In the genomic region with DNA sequence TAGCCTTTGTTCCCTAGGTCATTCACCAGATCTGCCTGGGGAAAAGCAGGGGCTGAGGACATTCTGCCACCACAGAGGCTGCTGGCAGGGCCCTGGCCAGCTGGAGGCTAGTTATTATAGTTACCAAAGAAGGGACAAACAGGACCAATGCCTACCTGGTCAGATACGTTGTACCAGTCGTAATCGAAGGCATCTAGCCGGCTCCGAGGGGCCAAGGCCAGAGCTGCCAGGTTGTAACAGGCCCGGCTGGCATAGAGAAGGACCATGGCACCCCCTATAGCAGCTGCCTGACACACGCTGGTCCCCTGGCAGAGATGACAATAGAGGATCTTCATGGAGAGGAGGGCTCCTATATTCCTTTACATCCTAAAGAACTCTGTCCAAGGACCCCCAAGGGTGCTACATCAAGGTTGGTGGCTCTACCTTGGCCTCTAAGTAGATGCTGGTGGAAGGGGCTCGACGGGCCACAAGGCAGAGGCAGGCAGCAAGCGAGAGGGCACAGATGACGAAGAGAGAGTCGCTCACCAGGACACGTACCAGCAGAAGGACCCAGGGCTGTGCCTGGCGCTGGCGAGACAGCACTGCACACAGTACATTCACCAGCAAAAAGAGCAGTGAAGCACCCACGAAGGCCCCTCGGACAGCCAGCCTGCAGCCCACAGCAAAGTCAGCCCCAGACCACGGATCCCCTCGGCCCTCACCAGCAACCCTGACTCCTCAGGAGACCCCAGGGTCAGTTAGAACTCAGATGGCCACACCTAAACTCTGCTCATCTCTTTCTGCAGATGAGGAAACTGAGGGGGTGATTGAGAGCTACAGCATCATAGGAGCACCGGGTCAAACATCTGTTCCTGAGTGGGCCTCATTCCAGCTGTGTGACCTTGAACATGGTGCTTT, we compare ENCODE assay signal across 11 mouse cellular contexts. TPM values are rescaled to one million over a fixed set of nuclear protein-coding genes. Genes with fewer than 3 reads are reported as not detected.
DNase-seq lines count a peak whose midpoint lies in the region; ATAC-seq lines count a peak whose summit lies in the region.
"Had no signal": no experiment of that assay in that cellular context is flagged by ENCODE, and none has a peak within 500 bp of the region (broad histone marks: within the 10 kb centered on the region; RNA-seq: fewer than 3 reads in every experiment).

No protein-coding gene starts in this region.

- no peaks in the 10 kb centered on the region for H3K9me3 ChIP-seq in heart, embryonic 16.5 days (replicated peaks; ENCODE audit: control insufficient read depth, low read length)
- no peaks in the 10 kb centered on the region for H3K9me3 ChIP-seq in forebrain, embryonic 14.5 days (replicated peaks; ENCODE audit: control insufficient read depth, low read length)
- no peaks in the 10 kb centered on the region for H3K9me3 ChIP-seq in midbrain, embryonic 15.5 days
- H3K9me3 ChIP-seq: limb, embryonic 12.5 days had no signal

- peaks cover 15% of the 10 kb centered on the region for H3K27me3 ChIP-seq in heart, embryonic 16.5 days (ENCODE audit: control insufficient read depth, insufficient read depth, low read length)
- H3K27me3 ChIP-seq in forebrain, embryonic 14.5 days (replicated peaks; ENCODE audit: control insufficient read depth, insufficient read depth, low read length): peaks cover 19% of the 10 kb centered on the region
- H3K27me3 ChIP-seq in midbrain, embryonic 15.5 days (replicated peaks): peaks cover 22% of the 10 kb centered on the region
- H3K27me3 ChIP-seq: CH12.LX had no signal

- H3K4me3 ChIP-seq in heart, embryonic 16.5 days (ENCODE audit: low read length): no peak overlapping the region
- 0 out of 2 replicates have a peak overlapping the region, but pooled peaks have one; percentile 77 for H3K4me3 ChIP-seq in forebrain, embryonic 14.5 days (ENCODE audit: low read depth, low read length)
- H3K4me3 ChIP-seq in midbrain, embryonic 15.5 days: peak overlapping the region; percentile 68; the same call in 1 of the 2 replicates

- intact Hi-C loops in heart, postnatal 36 days (cut with DNase I): loop anchor here (2.0 kb wide), 1 partner anchor 15 kb away; the partner anchor contains the start of gene Catsperz

- 87% methylated on average over 20 of the region's 20 CpGs for WGBS in heart, embryonic 16.5 days
- WGBS in forebrain, embryonic 14.5 days: 90% methylated on average over 20 of the region's 20 CpGs
- WGBS in midbrain, embryonic 15.5 days: 88% methylated on average over 20 of the region's 20 CpGs

- H3K36me3 ChIP-seq in heart, embryonic 16.5 days (ENCODE audit: control insufficient read depth, insufficient read depth): no peaks in the 10 kb centered on the region
- no peaks in the 10 kb centered on the region for H3K36me3 ChIP-seq in forebrain, embryonic 14.5 days (ENCODE audit: control insufficient read depth, insufficient read depth, low read length)
- H3K36me3 ChIP-seq in midbrain, embryonic 15.5 days (replicated peaks): no peaks in the 10 kb centered on the region
- H3K36me3 ChIP-seq: limb, embryonic 12.5 days had no signal

- H3K27ac ChIP-seq in heart, embryonic 16.5 days (ENCODE audit: low read length): no peak overlapping the region
- no peak overlapping the region for H3K27ac ChIP-seq in forebrain, embryonic 14.5 days (ENCODE audit: low read depth, low read length)
- H3K27ac ChIP-seq in midbrain, embryonic 15.5 days: no peak overlapping the region
- H3K27ac ChIP-seq: limb, embryonic 12.5 days had no signal

- H3K4me2 ChIP-seq in heart, embryonic 16.5 days (ENCODE audit: low read depth, low read length): no peak overlapping the region
- H3K4me2 ChIP-seq in forebrain, embryonic 14.5 days (ENCODE audit: low read length): peak overlapping the region; percentile 97; the same call in 1 of the 2 replicates
- H3K4me2 ChIP-seq in midbrain, embryonic 15.5 days: peak overlapping the region; percentile 97

- DNase-seq in heart, postnatal 36 days: no peak
- DNase-seq in cerebellum, postnatal 14 days: peak; percentile 33 to 48
- no peak for DNase-seq in forebrain, embryonic 14.5 days (ENCODE audit: low spot score)
- no peak for DNase-seq in adrenal gland, adult 2 months
- no peak for DNase-seq in lung, postnatal 36 days

- no peak for ATAC-seq in heart, embryonic 16.5 days (replicated peaks; ENCODE audit: extremely low read depth, insufficient read depth, low FRiP score)
- no peak for ATAC-seq in forebrain, embryonic 14.5 days
- ATAC-seq in midbrain, embryonic 15.5 days (replicated peaks): no peak

- peaks cover 18% of the 10 kb centered on the region for H3K4me1 ChIP-seq in heart, embryonic 16.5 days (ENCODE audit: control insufficient read depth, insufficient read depth, low read length)
- peaks cover 25% of the 10 kb centered on the region for H3K4me1 ChIP-seq in forebrain, embryonic 14.5 days (ENCODE audit: control insufficient read depth, insufficient read depth, low read length)
- peaks cover 42% of the 10 kb centered on the region for H3K4me1 ChIP-seq in midbrain, embryonic 15.5 days

- H3K9ac ChIP-seq in heart, embryonic 16.5 days (ENCODE audit: low read length): peak overlapping the region; percentile 10; the same call in 1 of the 2 replicates
- H3K9ac ChIP-seq in forebrain, embryonic 14.5 days (ENCODE audit: low read length): peak overlapping the region; percentile 1
- H3K9ac ChIP-seq in midbrain, embryonic 15.5 days: peak overlapping the region; percentile 31; the same call in 1 of the 2 replicates

RNA-seq across cellular contexts. Expression of gene Bad, which starts 2.3 kb away (rescaled TPM):
- 58.4 and 59.2 TPM in 2 replicates for polyA plus RNA-seq in heart, embryonic 16.5 days (2015; fragmentation: Nextera tagmentation; extraction: Ambion mirVana)
- total RNA-seq in heart, postnatal 36 days (2021): 10 to 100 TPM; 22.0 to 24.7 TPM
- 77.0 and 81.1 TPM in 2 replicates for polyA plus RNA-seq in forebrain, embryonic 14.5 days (2014; fragmentation: Nextera tagmentation; extraction: Ambion mirVana)
- polyA plus RNA-seq in midbrain, embryonic 15.5 days (2015; fragmentation: Nextera tagmentation; extraction: Ambion mirVana): 93.9 and 96.1 TPM in 2 replicates
- 10 to 100 TPM; 44.7 to 58.7 TPM for total RNA-seq in adrenal gland, adult 2 months (2021)
- polyA plus RNA-seq in adrenal gland, adult 2 months (2012; rRNA removed): 91.2 and 102 TPM in 2 replicates

RNA-seq across cellular contexts. Expression of gene Gpr137, which starts 2.9 kb away (rescaled TPM):
- polyA plus RNA-seq in heart, embryonic 16.5 days (2015; fragmentation: Nextera tagmentation; extraction: Ambion mirVana): 20.8 and 22.3 TPM in 2 replicates
- total RNA-seq in heart, postnatal 36 days (2021): 10 to 100 TPM; 37.3 to 39.1 TPM
- polyA plus RNA-seq in forebrain, embryonic 14.5 days (2014; fragmentation: Nextera tagmentation; extraction: Ambion mirVana): 38.1 and 45.0 TPM in 2 replicates
- polyA plus RNA-seq in midbrain, embryonic 15.5 days (2015; fragmentation: Nextera tagmentation; extraction: Ambion mirVana): 70.2 and 70.5 TPM in 2 replicates
- total RNA-seq in adrenal gland, adult 2 months (2021): 10 to 100 TPM; 47.9 to 51.5 TPM
- polyA plus RNA-seq in adrenal gland, adult 2 months (2012; rRNA removed): 202 and 223 TPM in 2 replicates

RNA-seq across cellular contexts. Expression of gene Kcnk4, which starts 5.0 kb away (rescaled TPM):
- polyA plus RNA-seq in heart, embryonic 16.5 days (2015; fragmentation: Nextera tagmentation; extraction: Ambion mirVana): 0.50 and 0.95 TPM in 2 replicates
- not detected for total RNA-seq in heart, postnatal 36 days (2021)
- polyA plus RNA-seq in forebrain, embryonic 14.5 days (2014; fragmentation: Nextera tagmentation; extraction: Ambion mirVana): 0.77 and 0.98 TPM in 2 replicates
- polyA plus RNA-seq in midbrain, embryonic 15.5 days (2015; fragmentation: Nextera tagmentation; extraction: Ambion mirVana): 4.7 and 5.0 TPM in 2 replicates
- under 1 TPM in 1 of 2 experiments, not detected in 1; 0.31 TPM for total RNA-seq in adrenal gland, adult 2 months (2021)
- 0.06 TPM in 1 of 2 replicates, not detected in the other for polyA plus RNA-seq in adrenal gland, adult 2 months (2012; rRNA removed)
- polyA plus RNA-seq: large intestine, adult 2 months had no signal

RNA-seq across cellular contexts. Expression of gene Catsperz, which starts 14.2 kb away (rescaled TPM):
- 2.8 and 3.9 TPM in 2 replicates for polyA plus RNA-seq in heart, embryonic 16.5 days (2015; fragmentation: Nextera tagmentation; extraction: Ambion mirVana)
- total RNA-seq in heart, postnatal 36 days (2021): not detected
- polyA plus RNA-seq in forebrain, embryonic 14.5 days (2014; fragmentation: Nextera tagmentation; extraction: Ambion mirVana): 0.45 and 1.1 TPM in 2 replicates
- polyA plus RNA-seq in midbrain, embryonic 15.5 days (2015; fragmentation: Nextera tagmentation; extraction: Ambion mirVana): 1.1 and 1.3 TPM in 2 replicates
- total RNA-seq in adrenal gland, adult 2 months (2021): under 1 TPM in 1 of 2 experiments, not detected in 1; 0.58 TPM
- polyA plus RNA-seq in adrenal gland, adult 2 months (2012; rRNA removed): not detected in 2 replicates
- total RNA-seq: CH12.LX; heart, postnatal 25 days had no signal

RNA-seq across cellular contexts. Expression of gene Esrra, which starts 17.7 kb away (rescaled TPM):
- 43.4 and 48.2 TPM in 2 replicates for polyA plus RNA-seq in heart, embryonic 16.5 days (2015; fragmentation: Nextera tagmentation; extraction: Ambion mirVana)
- 100 to 1,000 TPM; 146 to 154 TPM for total RNA-seq in heart, postnatal 36 days (2021)
- polyA plus RNA-seq in forebrain, embryonic 14.5 days (2014; fragmentation: Nextera tagmentation; extraction: Ambion mirVana): 6.3 and 7.0 TPM in 2 replicates
- polyA plus RNA-seq in midbrain, embryonic 15.5 days (2015; fragmentation: Nextera tagmentation; extraction: Ambion mirVana): 16.2 and 18.9 TPM in 2 replicates
- total RNA-seq in adrenal gland, adult 2 months (2021): 10 to 100 TPM; 29.3 to 62.8 TPM
- 67.6 and 87.7 TPM in 2 replicates for polyA plus RNA-seq in adrenal gland, adult 2 months (2012; rRNA removed)

Comparison
In these comparisons a context has a peak if more than half of its experiments do, and no peak if none do; other contexts are left out.
1. DNase-seq: peak in cerebellum, postnatal 14 days (2 of 2); none in heart, postnatal 36 days (0 of 2), forebrain, embryonic 14.5 days (single experiment), adrenal gland, adult 2 months (single experiment) and lung, postnatal 36 days (single experiment).
2. Peak in every context shown above with its lines, with median percentiles within 50 percentile points of each other: H3K9ac ChIP-seq.